Mouse (Mus musculus): ENCODE results near the gene Sgk2.

Sgk2 gene

GRCm38 (mm10) chr2:163061203-163062118 is 74.3 kb downstream of the Sgk2 start:
- DNase-seq = no peak

GRCm38 (mm10) chr2:163062119-163062508 is 75.0 kb downstream of the Sgk2 start:
- no peak for DNase-seq
